Mouse (Mus musculus) R1 (cell line): ENCODE data around the gene Isg20.
A peak's percentile ranks its signal among the peaks of the same experiment; 100 is the strongest.

ENCODE experiments used
- DNase-seq: peaks from one replicate; pipeline ENCODE4 v3.0.0-alpha.2; 2018; ENCODE audit warnings: low read depth, low spot score

The Isg20 gene

DNA sequence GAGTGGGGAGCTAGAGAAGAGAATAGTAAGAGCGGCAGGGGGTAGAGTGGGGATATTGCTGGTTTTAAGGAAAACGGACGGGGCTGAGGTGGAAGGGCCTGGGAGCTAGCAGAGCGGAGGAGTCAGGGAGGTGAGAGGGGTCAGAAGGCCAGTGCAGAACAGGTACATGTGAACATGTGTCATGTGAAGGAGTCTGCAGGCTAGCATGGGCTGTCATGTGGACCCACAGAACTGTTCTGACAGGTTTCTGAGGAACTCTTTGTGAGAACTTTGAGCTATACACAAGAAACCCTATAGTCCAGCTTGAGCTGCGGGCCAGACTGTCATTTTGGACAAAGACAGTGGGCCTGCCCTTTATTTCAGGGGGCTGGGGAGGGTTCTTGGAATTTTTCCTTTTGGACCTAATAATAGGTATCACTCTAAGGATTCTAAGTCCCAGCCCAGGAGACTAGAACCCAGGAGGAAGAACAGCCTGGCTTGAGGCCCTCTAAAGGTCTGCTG lies at the start of gene Isg20:
Isg20 (plus strand) TSS at position 451 of the 501 bp plus-strand sequence.
- no peak for DNase-seq

DNA sequence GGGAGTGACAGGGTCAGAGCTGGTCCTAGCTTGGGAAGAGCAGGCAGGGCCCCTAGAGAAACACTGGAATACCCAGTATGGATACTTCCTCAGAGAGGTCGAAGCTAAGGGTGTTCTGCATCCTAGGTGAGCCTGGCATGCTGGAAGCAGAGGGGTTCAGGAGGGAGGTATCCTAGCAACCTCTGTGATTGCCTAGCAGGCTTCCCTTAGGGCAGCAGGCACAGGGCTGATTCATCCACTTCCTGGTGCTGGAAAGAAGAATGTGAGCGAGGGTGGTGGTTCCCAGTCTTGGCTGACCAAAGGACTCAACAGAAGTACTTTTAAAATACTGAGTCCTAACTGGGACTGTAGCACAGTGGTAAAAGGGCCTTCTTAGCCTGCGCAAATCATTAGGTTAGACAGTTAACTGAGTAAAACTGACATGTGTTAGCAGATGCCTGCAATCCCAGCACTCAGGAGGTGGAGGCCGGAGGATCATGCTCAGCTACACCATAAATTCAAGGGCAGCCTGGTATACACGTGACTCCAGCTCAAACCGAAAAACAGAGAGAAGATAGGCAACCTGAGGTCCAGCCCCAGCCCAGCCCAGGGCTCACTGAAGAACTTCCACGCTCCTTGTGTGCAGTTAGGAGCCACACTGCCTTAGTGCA lies 49.3 kb upstream of the Isg20 start:
- DNase-seq, result no peak

DNA sequence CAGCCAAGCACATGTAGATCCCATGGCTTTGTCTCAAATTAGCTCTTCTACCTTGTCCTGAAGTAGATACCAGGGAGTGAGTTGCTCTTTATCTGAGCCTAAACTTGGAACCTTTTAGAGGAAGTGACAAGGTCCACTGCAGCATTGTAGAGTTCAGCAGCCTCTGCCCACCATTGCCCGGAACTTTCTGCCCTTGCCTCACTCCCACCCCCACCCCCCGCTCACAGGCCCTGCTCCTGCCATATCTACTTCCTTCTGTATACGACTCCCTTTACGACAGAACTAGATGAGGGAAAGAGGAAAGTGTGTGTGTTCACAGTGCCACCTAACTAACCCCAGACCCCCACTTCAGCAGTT lies 48.8 kb upstream of the Isg20 start:
- no peak for DNase-seq

DNA sequence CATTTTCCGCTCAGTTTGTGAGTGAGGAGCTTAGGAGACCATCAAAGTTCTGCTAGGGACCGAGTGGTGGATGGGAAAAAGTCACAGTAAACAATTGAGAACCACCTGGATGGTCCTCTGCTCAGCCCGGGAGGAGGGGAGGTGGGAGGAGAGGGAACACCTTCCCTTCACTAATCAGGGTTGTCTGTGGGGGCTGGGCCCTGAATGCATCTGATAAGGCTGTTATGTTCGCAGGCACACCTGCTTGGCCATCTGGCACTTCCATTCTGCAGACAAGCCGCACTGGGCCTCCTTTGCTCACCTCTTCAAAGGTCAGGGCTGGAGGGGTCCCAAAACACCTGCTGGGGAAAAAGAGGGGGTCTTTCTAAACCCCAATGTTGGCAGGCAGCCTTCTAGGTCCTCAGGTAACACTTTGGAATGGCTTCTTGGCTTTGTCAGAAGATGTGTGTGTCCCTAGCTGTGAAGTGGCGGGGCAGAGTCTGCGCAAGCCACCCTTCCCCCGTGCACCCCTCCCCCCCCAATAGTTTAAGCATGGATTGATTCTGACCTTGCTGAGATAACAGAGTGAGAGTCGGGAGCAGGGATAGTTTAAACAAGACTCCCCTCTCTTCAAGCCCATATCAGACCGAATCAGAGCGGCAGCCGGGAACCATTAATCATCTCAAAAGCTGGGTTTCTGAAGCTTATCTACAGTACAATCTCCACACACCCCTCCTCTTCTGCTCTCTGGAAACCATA lies 47.8 kb upstream of the Isg20 start:
- no peak for DNase-seq

DNA sequence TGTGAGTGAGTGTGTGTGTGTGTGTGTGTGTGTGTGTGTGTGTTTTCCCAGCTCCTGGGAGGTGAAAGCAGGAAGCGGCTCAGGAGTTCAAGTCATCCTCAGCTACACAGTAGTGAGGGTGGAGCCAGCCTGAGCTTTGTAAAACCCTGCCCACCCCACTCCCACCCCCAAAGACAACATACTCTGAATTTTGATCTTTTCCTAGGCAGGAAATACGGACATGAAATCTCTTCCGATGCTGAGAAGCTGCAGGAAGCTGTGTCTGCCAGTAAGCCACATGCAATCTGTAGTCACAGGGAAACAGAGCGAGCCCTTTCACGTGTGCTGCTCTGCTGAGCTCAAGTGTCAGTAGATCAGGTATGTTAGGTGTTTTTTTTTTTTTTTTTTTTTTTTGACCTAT lies 44.5 kb upstream of the Isg20 start:
- DNase-seq, result no peak

DNA sequence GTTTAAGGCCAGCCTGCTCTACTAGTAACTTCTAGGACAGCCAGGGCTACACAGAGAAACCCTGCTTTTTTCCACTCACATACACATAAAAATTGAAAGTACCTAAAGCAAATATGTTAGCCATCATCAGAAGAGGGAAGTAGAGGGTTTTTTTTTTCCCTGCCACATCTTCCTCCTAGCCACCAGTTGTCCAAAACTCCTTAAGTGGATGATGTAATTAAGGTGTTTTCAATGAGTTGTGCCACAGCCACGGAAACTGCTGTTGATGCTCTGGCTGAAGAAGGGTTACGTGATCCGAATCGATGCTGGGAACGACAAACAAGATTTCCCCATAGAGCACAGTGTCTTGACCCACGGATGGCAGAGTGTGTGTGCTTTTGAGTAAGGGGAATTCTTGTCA lies 40.9 kb upstream of the Isg20 start:
- DNase-seq, result no peak

DNA sequence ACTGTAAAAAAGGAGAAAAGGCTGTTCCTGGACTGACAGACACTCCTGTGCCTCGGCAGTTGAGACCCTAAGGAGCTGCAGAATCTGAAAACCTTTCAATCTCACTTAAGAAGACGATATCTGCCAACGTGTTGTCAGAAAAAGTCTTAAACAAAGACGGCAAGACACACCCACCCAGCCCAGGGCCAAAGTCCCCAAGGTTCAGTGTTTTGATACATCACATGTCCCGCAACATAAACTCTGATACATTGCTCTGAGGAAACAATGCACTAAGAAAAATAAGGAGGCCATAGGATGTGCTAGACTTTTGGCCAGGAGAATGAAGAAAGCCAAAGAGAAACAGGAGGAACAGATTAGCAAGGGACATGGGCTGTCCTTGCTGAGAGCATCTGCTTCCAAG lies 40.4 kb upstream of the Isg20 start:
- DNase-seq, result no peak

DNA sequence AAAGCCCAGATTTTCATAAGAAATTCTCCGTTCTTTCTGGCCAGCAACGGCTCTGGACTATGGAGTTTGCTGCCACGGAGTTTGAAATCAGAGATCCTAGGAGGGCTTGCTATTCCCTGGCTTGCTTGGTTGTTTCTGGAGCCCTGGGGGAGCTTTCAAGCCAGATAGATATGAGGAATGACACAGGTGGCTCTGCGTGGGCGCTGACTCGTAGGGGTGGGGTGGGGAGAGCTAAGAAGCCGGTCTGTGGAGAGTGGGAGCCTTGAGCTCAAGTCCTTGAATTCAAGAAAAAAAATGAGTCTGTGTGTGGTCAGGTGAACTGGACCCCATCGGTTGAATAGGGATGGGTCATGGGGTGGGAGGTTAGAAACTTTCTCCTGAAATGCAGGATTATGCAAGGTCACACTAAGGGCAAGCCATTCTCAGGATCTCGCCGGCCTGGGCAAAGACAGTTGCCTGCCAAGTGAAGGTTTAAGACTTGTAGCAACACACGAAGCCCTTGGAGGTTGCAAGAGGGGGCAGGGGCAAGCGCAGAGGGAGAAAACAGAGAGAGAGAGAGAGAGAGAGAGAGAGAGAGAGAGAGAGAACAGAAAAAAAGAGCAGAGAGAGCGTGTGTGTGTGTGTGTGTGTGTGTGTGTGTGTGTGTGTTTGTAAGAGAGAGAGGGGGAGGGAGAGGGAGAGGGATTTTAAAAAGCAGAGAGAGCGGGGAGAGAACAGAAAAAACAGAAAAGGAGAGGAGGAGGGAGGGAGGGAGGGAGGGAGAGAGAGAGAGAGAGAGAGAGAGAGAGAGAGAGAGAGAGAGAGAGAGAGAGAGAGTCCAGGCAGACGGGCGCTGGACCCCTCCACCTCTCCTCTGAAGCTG lies 31.4 kb upstream of the Isg20 start:
- DNase-seq, result no peak

DNA sequence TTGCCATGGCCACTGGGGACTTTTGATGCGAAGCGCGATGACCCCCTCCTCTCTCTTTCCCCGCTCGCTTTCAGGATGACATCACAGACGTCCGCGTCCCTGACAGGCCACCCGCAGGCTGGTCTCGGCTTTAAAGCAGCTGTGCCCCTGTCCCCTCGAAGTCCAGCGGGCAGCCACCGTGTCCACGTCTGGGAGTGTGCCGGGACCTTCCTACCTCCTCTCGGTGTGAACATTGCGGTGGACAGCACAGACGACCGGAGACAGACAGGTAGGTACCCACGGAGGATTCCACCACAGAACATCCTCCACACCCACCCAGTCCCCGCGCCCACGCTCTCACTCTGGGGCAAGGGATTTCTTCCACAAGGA lies 30.8 kb upstream of the Isg20 start:
- no peak for DNase-seq

DNA sequence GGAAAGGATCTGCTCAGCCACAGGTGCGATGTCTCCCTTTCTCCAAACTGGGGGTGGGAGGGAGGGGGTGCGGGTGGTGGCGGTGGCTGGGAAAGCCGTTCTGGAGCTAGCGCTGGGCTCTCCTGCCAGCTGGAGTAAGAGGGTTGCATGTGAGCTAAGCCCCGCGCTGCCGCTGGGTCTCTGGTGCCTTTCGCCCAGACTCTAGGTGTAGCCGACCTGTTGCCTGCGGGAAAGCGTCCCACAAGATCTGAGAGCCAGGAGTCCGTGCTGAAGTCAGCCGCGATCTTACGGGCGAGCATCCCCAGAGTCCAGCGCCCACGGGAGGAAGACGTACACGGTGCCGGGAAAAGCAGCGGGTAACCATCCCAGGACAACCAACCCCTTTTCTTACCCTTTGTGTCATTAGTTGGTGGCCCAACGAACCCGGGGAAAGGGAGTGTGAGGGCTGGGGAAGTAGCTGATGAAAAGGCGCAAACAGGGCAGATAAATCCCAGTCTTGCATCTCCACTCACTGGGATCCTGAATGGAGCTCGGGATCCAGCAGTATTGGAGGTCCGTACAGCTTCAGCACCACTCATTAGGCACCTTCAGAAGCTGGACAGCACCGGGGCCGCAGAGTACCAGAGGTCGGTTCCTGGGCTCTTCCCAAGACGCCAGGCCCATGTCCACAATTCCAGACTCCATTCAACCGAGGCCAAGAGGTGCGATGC lies 30.1 kb upstream of the Isg20 start:
- DNase-seq, result peak; percentile 64

DNA sequence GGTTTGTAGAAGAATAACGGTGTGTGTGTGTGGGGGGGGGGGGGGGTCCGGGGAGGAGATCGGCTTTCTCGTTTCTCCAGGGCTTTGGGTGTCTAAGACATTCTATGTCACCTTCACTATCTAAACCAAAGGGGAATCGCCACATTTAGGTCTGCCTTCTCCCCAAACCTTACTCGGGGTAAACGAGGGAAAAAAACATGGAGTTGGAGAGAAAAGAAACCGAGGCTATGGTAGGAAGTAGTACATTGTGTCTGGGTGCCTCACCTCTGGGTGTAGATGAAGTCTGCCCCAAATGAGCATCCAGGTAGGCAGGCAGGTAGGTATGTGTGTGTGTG lies 29.5 kb upstream of the Isg20 start:
- DNase-seq, result no peak

DNA sequence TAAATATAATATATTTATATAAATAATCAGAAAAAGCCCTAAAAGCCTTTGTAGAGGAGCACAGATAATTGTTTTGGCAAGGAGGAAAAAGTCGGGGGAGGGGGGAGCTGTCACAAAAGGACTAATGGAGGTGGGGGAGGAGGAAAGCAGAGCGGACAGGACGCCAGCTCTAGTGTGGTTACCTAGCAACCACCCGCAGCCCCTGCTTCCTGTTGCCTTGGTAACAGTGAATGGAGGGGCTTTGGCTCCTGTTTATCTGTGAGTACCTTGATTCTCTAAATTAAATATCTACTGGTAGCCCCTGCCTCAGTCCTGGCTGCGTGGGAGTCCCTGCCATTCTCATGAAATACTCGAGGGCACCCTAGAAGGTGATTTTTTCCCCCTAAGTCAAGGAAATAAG lies 29.1 kb upstream of the Isg20 start:
- peak; percentile 81 for DNase-seq

DNA sequence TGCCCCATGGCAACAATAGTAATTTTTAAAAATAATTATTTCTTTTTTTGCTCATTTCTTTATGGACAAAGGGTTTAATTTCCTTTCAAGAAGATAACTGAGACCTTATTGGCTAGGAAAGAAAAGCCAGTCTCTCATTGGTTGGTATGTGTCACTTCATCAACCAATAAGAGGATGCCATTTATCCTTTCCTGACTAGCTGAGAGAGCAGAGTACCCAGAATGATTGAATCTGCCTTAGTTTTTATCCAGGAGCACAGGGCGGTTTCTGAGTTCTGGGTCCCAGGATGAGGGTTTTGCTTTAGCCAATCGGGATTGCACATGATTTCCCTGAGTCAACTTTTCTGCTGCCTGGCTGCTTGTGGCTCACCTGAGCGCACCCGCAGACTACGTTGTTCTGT lies 27.8 kb upstream of the Isg20 start:
- DNase-seq, result peak; percentile 70

DNA sequence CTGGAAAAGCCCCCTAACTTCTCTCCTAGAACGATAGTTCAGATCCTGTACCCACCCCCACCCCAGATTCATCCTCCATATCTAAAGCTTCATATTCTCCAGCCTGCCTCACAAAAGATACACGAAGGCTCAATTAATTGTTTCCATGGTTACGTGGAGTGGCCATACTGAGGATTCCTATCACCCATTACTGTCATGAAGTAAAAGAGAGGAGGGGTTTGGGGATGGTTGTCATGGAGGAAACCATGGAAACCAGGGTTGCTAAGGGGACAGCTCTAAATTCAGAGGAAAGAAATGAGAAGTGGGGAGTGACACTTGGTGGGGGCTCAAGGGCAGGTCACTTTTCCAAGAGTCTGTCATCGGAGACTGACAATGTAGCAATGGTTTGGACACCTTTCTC lies 26.7 kb upstream of the Isg20 start:
- peak; percentile 66 for DNase-seq

DNA sequence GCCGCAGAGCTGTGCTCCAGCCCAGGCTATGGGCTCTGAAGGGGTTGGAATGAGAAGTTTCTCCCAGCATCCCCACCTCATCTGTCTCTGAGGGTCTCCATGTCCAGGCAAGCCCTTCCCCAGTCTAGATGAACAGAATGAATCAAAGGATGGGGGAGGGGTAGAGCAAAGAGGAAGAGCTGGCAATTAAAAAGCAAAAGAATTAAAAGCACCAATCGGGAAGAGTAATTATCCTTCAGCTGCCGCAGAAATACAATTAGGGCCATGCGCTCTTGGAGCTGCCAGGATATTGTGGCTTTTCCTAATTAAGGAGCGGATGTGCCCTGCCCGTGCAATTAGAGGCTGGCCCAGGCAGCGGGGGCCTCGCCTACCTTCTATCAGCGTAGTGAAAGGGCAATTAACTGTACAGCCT lies 25.8 kb upstream of the Isg20 start:
- DNase-seq, result no peak

DNA sequence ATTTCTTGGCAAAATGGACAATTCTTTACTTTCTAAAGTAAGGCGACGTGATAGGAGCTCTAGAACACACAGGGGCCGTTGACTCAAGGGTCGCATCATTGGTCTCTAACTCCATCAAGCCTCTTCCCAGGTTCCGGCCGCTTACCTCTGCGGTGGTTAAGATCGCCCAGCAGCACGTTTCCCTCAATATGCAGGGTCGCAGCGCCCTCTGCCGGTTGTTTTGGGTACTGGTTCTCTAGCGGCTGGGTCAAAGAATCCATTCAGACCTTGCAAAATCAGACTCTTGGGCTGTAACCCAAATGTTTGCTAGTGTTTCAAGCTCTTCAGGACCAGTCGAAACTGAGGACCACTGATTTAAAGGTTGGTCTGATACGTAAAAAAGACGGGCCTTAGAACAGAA lies 22.6 kb upstream of the Isg20 start:
- peak; percentile 82 for DNase-seq

DNA sequence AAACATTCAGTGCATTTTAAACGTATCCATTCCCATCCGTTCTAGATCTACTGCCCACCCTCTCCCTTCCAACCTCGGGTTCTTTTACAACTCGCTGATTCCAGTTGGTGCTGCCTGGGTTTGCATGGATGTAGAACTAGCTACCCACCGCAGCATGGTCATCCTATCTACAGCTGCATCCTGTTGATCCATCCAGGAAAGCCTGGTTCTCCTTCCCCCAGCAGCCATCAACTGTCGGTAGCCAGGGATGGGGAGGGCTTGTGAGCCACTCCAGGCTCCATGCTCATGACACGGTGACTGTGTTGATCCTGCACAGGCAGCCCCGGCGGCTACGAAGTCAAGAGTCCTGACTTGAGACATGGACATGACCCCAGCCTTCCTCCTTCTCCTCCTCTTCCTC lies 19.3 kb upstream of the Isg20 start:
- no peak for DNase-seq

DNA sequence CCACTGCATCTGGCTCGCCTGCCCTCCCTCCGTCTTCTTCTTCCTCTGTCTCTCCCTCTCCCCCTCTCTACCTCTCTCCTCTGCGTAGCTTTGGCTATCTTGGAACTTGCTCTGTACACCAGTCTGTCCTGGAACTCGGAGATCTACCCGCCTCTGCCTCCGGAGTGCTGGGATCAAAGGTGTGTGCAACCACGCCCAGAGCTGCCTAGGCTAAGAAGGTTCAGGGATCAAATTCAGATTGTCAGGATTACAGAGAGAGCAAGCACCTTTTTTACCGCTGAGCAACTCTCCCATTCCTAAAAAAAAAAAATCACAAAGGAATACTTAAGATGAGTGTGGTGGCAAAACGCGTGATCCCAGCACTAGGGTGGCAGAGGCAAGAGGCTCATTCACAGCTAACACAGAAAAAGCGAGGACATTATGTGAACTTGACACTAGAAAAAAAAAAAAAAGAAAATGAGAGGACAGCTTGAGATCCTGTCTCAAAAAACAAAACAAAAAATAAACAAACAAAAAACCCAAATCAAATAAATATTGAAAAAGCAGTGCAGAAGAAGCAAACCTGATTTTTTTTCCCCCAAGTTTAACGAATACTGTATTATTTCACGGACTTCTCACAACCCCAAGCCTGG lies 18.1 kb upstream of the Isg20 start:
- peak; percentile 47 for DNase-seq

DNA sequence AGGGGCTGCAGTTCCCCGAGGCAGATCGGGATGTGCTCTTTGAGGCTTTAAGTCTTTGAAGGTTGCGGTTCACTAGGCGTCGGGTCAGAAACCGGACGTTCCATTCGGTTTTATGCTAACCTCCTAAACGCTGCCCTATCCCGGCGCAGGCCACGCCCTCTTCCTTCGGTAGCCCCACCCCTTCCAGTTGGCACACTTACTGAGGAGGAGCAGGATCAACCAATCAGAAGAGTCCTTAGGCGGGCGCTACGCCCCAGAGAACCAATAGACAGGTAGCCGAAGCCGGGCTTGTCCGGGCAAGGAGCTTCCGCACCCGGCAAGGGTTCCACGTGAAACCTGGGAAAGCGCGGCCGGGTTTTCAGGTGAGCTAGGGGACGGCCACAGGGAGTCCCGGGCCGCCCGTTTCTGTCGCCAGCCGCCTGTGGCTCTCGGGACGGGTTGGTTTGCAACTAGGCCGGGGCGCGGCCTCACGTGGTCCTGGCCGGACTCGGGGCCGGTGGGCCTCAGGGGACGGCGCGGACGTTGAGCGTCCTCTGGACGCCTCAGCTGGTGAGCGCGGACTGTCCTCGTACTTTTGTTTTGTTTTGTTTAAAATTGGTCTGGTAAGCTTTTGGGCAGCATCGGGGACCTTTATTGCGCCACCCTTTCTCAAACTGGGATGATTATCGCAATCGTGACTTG lies 17.4 kb upstream of the Isg20 start, which contains the start of gene Aen:
Aen (plus strand) TSS at position 202 of the 681 bp plus-strand sequence.
- DNase-seq, result peak; percentile 100

DNA sequence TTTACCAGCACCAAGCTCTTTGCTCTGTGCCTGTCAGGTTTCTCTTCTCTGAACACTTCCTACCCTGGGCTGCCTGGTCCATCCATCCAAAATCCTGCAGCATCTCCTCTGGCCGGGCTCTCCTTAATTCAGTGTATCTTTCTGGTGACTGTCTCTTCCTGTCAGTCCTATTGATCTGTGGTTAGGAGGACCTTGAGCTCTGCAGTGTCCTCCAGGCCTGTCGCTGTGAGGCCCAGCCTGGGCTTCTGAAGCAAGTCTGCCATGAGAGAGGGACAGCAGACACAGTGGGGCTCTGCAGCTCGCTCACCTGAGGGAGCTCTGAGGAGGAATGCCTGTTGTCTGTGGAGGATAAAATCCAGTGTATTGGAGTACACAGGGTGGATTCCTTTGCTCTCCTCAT lies 15.7 kb upstream of the Isg20 start:
- no peak for DNase-seq
